Mouse (Mus musculus) heart, adult 2 months (tissue): ENCODE measurements around the gene Lypd6. TPM values are rescaled to one million over a fixed set of nuclear protein-coding genes. Genes with fewer than 3 reads are reported as not detected.

Experiments used
- DNase-seq, 2 experiments: peaks; one replicate each; pipeline ENCODE4 v3.0.0; 2021
- H3K27ac ChIP-seq: fragments of 200-600 bp; 2 replicates; pipeline ENCODE4 v1.8.1; 2022
- H3K27me3 ChIP-seq: fragments of 200-500 bp; 2 replicates; pipeline ENCODE4 v1.6.1; 2012; ENCODE audit warnings: mild to moderate bottlenecking, low read length, inconsistent platforms, mixed read lengths; ENCODE audit not compliant: control insufficient read depth, insufficient read depth
- H3K36me3 ChIP-seq: fragments of 200-500 bp; 2 replicates; pipeline ENCODE4 v1.6.1; 2012; ENCODE audit warnings: low read length, inconsistent platforms; ENCODE audit not compliant: control insufficient read depth, insufficient read depth
- H3K4me1 ChIP-seq: fragments of 200-500 bp; 2 replicates; pipeline ENCODE4 v1.6.1; 2011; ENCODE audit warnings: low read length; ENCODE audit not compliant: control insufficient read depth, insufficient read depth
- H3K4me3 ChIP-seq: fragments of 200-600 bp; 2 replicates; pipeline ENCODE4 v1.8.1; 2022
- H3K79me2 ChIP-seq: fragments of 200-500 bp; replicated peaks from 2 replicates; pipeline ENCODE4 v1.6.1; 2012; ENCODE audit warnings: mild to moderate bottlenecking, inconsistent platforms, low read length, moderate library complexity, mixed read lengths; ENCODE audit not compliant: control insufficient read depth, insufficient read depth
- H3K9ac ChIP-seq: fragments of 200-500 bp; 2 replicates; pipeline ENCODE4 v1.6.1; 2012; ENCODE audit warnings: low read depth, mild to moderate bottlenecking, control low read depth, inconsistent platforms, low read length, mixed read lengths
- CTCF ChIP-seq: fragments of 200-600 bp; IDR thresholded peaks from 2 replicates; pipeline ENCODE4 v1.8.1; 2022; ENCODE audit warnings: antibody characterized with exemption, mild to moderate bottlenecking, moderate library complexity
- EP300 ChIP-seq: fragments of 200-500 bp; IDR thresholded peaks from 2 replicates; pipeline ENCODE4 v1.6.1; 2011; ENCODE audit warnings: low read depth, low read length, control low read depth; ENCODE audit not compliant: insufficient read depth
- POLR2A ChIP-seq: fragments of 200-500 bp; IDR thresholded peaks from 2 replicates; pipeline ENCODE4 v1.6.1; 2011; ENCODE audit warnings: mild to moderate bottlenecking, low read depth, low read length, control low read depth; ENCODE audit not compliant: insufficient read depth
- WGBS: fragments of 180-500 bp; shearing (Covaris S2); methylation state at CpG from one replicate; pipeline ENCODE4 v1.1.7; 2018; 5-methylcytosine and 5-hydroxymethylcytosine counted together
- intact Hi-C: fragments of 180-260 bp; cut with DNase I; formaldehyde crosslinking; loops from one replicate; pipeline ENCODE4 v1.15.1; 2025
- polyA plus RNA-seq: library from polyadenylated mRNA; depleted of rRNA; stranded (reverse); fragments of >200 nt; gene quantifications from 2 replicates; pipeline ENCODE4 v1.2.3, GENCODE M21; 2012
- total RNA-seq, 2 experiments: library from RNA; stranded (reverse); gene quantifications; 2 replicates each; pipeline ENCODE4 v1.2.3; 2021

Lypd6 gene
- total and polyA plus RNA-seq, 3 experiments, result 0.32 to 0.78 (median 0.63) TPM

DNA sequence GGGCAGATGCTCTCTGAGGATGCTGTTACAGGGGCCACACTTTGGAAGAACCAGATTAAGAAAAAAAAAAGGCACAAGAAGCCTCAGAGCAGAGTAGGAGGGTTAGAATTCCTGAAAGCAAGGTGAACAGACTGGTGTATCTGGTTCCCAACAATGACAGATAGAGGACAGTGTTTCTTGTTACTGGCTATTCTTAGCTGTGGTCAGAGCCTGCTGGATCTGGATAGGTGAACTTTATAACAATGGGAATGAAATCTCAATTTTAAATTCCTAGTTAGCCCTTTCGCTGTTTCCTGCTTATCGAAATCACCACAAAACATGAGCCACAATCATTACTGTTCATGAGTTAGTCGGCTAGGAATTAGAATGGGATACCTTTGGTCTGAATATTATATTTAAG is 93.8 kb downstream of the Lypd6 start:
- Histone ChIP-seq H3K27me3 (no peaks in the 10 kb centered on the region), H3K27ac (peak overlapping the region; percentile 52), H3K9ac (no peak overlapping the region), H3K36me3 (no peaks in the 10 kb centered on the region), H3K4me3 (no peak overlapping the region), H3K79me2 (no peaks in the 10 kb centered on the region), H3K4me1 (no peaks in the 10 kb centered on the region)
- TF ChIP-seq POLR2A (no peak), CTCF (no peak), EP300 (no peak)
- WGBS, result 77% methylated on average over 3 of the region's 3 CpGs
- intact Hi-C loops, result no loop called here
- DNase-seq, result no peak

GRCm38 (mm10) chr2:50163608-50164007 is 97.4 kb downstream of the Lypd6 start:
- Histone ChIP-seq H3K27me3 (no peaks in the 10 kb centered on the region), H3K36me3 (no peaks in the 10 kb centered on the region), H3K4me3 (no peak overlapping the region), H3K4me1 (no peaks in the 10 kb centered on the region), H3K27ac (no peak overlapping the region), H3K79me2 (no peaks in the 10 kb centered on the region), H3K9ac (no peak overlapping the region)
- TF ChIP-seq POLR2A (no peak), EP300 (no peak), CTCF (no peak)
- intact Hi-C loops, result no loop called here
- no peak for DNase-seq
- 79% methylated on average over 8 of the region's 8 CpGs for WGBS

DNA sequence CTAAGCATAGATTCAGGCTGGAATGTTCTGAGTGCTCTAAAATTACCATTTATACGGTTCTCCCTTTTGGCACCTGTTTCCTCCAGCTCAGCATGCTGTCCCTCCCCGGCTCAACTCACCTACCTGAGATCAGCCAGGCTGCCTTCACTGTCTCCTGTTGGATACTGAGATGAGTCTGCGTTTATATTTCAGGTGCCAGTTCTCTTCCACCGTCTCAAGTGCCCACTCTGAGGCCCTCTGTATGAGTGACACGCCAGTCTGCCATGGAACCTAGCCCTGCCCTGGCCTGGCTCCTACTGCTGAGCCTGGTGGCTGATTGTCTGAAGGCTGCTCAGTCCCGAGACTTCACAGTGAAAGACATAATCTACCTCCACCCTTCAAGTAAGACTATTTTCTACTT is 99.0 kb downstream of the Lypd6 start:
- Histone ChIP-seq H3K4me3 (no peak overlapping the region), H3K36me3 (no peaks in the 10 kb centered on the region), H3K27ac (no peak overlapping the region), H3K9ac (no peak overlapping the region), H3K4me1 (no peaks in the 10 kb centered on the region), H3K79me2 (no peaks in the 10 kb centered on the region), H3K27me3 (no peaks in the 10 kb centered on the region)
- 51% methylated on average over 6 of the region's 6 CpGs for WGBS
- no peak for TF ChIP-seq EP300
- no peak for TF ChIP-seq CTCF
- no peak for TF ChIP-seq POLR2A
- no peak for DNase-seq
- intact Hi-C loops, result no loop called here

DNA sequence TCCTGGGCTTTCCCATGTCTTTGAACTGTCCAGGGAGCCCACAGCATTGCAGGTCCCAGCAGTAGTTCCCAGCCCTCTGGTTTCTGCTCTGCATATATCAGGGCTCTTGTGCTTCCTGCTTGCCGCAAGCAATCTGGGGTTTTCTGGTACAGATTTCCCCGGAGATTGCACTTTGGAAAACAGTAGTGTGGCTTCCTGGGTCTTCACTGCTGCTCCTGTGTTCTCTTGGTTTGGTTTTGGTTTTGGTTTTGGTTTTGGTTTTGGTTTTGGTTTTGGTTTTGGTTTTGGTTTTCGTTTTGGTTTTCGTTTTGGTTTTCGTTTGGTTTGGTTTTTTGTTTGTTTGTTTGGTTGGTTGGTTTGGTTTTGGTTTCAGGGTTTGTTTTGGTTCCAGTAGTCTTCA is 99.9 kb downstream of the Lypd6 start:
- Histone ChIP-seq H3K27me3 (no peaks in the 10 kb centered on the region), H3K27ac (no peak overlapping the region), H3K4me1 (no peaks in the 10 kb centered on the region), H3K4me3 (no peak overlapping the region), H3K9ac (no peak overlapping the region), H3K79me2 (no peaks in the 10 kb centered on the region), H3K36me3 (no peaks in the 10 kb centered on the region)
- WGBS, result 64% methylated on average over 5 of the region's 5 CpGs
- intact Hi-C loops, result no loop called here
- no peak for TF ChIP-seq CTCF
- TF ChIP-seq POLR2A, result no peak
- no peak for TF ChIP-seq EP300
- no peak for DNase-seq

GRCm38 (mm10) chr2:50173730-50174528 is 107.7 kb downstream of the Lypd6 start:
- Histone ChIP-seq H3K79me2 (no peaks in the 10 kb centered on the region), H3K4me3 (no peak overlapping the region), H3K4me1 (no peaks in the 10 kb centered on the region), H3K9ac (no peak overlapping the region), H3K36me3 (no peaks in the 10 kb centered on the region), H3K27ac (no peak overlapping the region), H3K27me3 (no peaks in the 10 kb centered on the region)
- DNase-seq, result no peak
- WGBS, result 82% methylated on average over 12 of the region's 12 CpGs
- TF ChIP-seq EP300, result no peak
- no peak for TF ChIP-seq POLR2A
- no peak for TF ChIP-seq CTCF
- intact Hi-C loops, result no loop called here

DNA sequence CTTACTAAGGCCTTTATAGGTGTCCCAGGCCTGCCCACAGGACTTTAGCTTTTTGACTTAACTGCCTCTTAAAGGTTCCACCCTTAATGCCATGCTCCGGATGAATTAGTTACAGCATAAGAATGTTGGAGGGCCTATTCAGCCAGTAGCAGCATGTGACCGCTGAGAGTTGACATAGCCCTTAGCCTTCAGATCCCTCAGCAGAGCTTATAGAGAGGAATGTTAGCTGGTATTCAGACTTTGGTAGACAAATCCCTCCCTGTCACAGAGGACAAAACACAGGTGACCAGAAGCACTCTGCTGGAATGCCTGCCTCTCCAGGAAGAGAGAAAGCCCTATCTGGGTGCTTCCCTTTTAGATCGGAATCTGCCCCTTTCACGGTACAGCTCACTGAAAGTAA is 109.5 kb downstream of the Lypd6 start:
- Histone ChIP-seq H3K27ac (no peak overlapping the region), H3K9ac (no peak overlapping the region), H3K4me1 (no peaks in the 10 kb centered on the region), H3K36me3 (no peaks in the 10 kb centered on the region), H3K79me2 (no peaks in the 10 kb centered on the region), H3K27me3 (no peaks in the 10 kb centered on the region), H3K4me3 (no peak overlapping the region)
- 49% methylated on average over 4 of the region's 4 CpGs for WGBS
- no peak for DNase-seq
- intact Hi-C loops, result no loop called here
- TF ChIP-seq POLR2A, result no peak
- TF ChIP-seq CTCF, result no peak
- TF ChIP-seq EP300, result no peak

DNA sequence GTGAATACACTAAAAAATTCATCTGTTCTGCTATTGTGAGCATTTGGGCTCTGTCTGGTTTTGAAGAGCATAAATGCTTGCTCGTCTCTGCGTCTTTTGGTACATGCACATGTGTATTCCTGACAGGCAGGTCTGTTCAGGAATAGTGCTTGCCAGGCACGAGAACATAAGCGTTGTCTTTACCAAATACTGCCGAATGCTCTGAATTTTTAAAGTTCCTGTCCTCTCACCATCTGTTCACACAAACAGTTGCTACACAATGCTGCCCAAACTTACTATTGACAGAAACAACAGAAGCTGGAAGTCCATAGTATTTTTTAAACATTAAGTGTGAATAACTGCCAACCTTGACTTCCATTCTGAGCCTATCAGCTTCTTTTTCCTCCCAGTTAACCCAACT is 112.9 kb downstream of the Lypd6 start:
- TF ChIP-seq EP300 (no peak), CTCF (no peak), POLR2A (no peak)
- Histone ChIP-seq H3K27me3 (no peaks in the 10 kb centered on the region), H3K9ac (no peak overlapping the region), H3K36me3 (no peaks in the 10 kb centered on the region), H3K79me2 (no peaks in the 10 kb centered on the region), H3K4me1 (no peaks in the 10 kb centered on the region), H3K27ac (no peak overlapping the region), H3K4me3 (no peak overlapping the region)
- no peak for DNase-seq
- WGBS, result 80% methylated on average over 5 of the region's 5 CpGs
- intact Hi-C loops, result no loop called here
